Mouse (Mus musculus) CH12.LX (cell line): ENCODE results near the gene Cdh22. TPM values are rescaled to one million over a fixed set of nuclear protein-coding genes. Genes with fewer than 3 reads are reported as not detected.

Experiments
- DNase-seq: peaks from one replicate; pipeline ENCODE4 v3.0.0-alpha.2; 2013; ENCODE audit errors: extremely low read depth
- H3K27ac ChIP-seq: 2 replicates; pipeline ENCODE4 v1.5.1; 2012; ENCODE audit warnings: low read depth, mild to moderate bottlenecking, control low read depth, moderate library complexity; ENCODE audit not compliant: insufficient read depth
- H3K27me3 ChIP-seq: replicated peaks from 2 replicates; pipeline ENCODE3; 2012; ENCODE audit warnings: inconsistent platforms
- H3K36me3 ChIP-seq, 2 experiments: replicated peaks in 1 of 2; 2 replicates each; pipeline versions ENCODE3 to v1.6.1; 2012; ENCODE audit warnings: inconsistent platforms in 1 of 2, low read length in 1 of 2, mild to moderate bottlenecking in 1 of 2, mixed read lengths in 1 of 2, moderate library complexity in 1 of 2; ENCODE audit not compliant: control insufficient read depth in 1 of 2, insufficient read depth in 1 of 2
- H3K4me1 ChIP-seq, 2 experiments: 2 replicates each; pipeline ENCODE4 v1.6.1; 2012; ENCODE audit warnings: inconsistent platforms in 1 of 2, moderate library complexity in 1 of 2; ENCODE audit not compliant: insufficient read depth in 2 of 2, control insufficient read depth in 1 of 2
- H3K4me2 ChIP-seq: 2 replicates; pipeline ENCODE4 v1.6.1; 2012; ENCODE audit warnings: low read depth, mild to moderate bottlenecking, control low read depth; ENCODE audit not compliant: poor library complexity, insufficient read depth, severe bottlenecking
- H3K4me3 ChIP-seq, 3 experiments: fragments of 150-350 bp in 1 of 3; sonication (generic) in 1 of 3; replicated peaks in 1 of 3; 2 replicates each; pipeline versions ENCODE3 to v1.5.1; 2011 to 2012; ENCODE audit warnings: low read depth in 2 of 3, low read length in 2 of 3, mild to moderate bottlenecking in 2 of 3, moderate library complexity in 2 of 3, control low read depth in 1 of 3, improper control_type of control experiment in 1 of 3, inconsistent platforms in 1 of 3, mixed read lengths in 1 of 3; ENCODE audit not compliant: poor library complexity in 1 of 3
- H3K79me2 ChIP-seq: replicated peaks from 2 replicates; pipeline ENCODE4 v1.6.1; 2012; ENCODE audit warnings: mild to moderate bottlenecking, moderate library complexity; ENCODE audit not compliant: control insufficient read depth, poor library complexity, insufficient read depth, severe bottlenecking; ENCODE audit errors: extremely low read depth
- H3K9ac ChIP-seq: 2 replicates; pipeline ENCODE4 v1.6.1; 2012; ENCODE audit warnings: low read depth, mild to moderate bottlenecking, control low read depth, moderate library complexity; ENCODE audit not compliant: insufficient read depth
- H3K9me3 ChIP-seq: replicated peaks from 2 replicates; pipeline ENCODE3; 2012; ENCODE audit warnings: low read length, inconsistent platforms, mixed read lengths
- ELF1 ChIP-seq: IDR thresholded peaks from 2 replicates; pipeline ENCODE4 v1.6.1; 2014; ENCODE audit warnings: low read depth, mild to moderate bottlenecking, inconsistent platforms, low read length, improper control_type of control experiment
- EP300 ChIP-seq: IDR thresholded peaks from 2 replicates; pipeline ENCODE4 v1.6.1; 2011; ENCODE audit warnings: low read length, improper control_type of control experiment
- ETS1 ChIP-seq: conservative IDR thresholded peaks from 2 replicates; pipeline ENCODE4 v1.6.1; 2012; ENCODE audit warnings: low read depth, mild to moderate bottlenecking, inconsistent platforms, low read length, improper control_type of control experiment, moderate library complexity
- HCFC1 ChIP-seq: IDR thresholded peaks from 2 replicates; pipeline ENCODE4 v1.6.1; 2012; ENCODE audit warnings: low read depth, mild to moderate bottlenecking, inconsistent platforms, low read length, improper control_type of control experiment
- IRF4 ChIP-seq: IDR thresholded peaks from 2 replicates; pipeline ENCODE4 v1.6.1; 2014; ENCODE audit warnings: low read depth, mild to moderate bottlenecking, inconsistent platforms, low read length, improper control_type of control experiment
- JUND ChIP-seq: conservative IDR thresholded peaks from 2 replicates; pipeline ENCODE4 v1.6.1; 2011; ENCODE audit warnings: low read depth, low read length, improper control_type of control experiment
- MAX ChIP-seq: IDR thresholded peaks from 2 replicates; pipeline ENCODE4 v1.6.1; 2011; ENCODE audit warnings: low read length, improper control_type of control experiment
- MXI1 ChIP-seq: IDR thresholded peaks from 2 replicates; pipeline ENCODE4 v1.6.1; 2011; ENCODE audit warnings: mild to moderate bottlenecking, low read depth, low read length, improper control_type of control experiment
- MYC ChIP-seq: IDR thresholded peaks from 2 replicates; pipeline ENCODE4 v1.6.1; 2011; ENCODE audit warnings: low read depth, mild to moderate bottlenecking, improper control_type of control experiment, low read length
- NRF1 ChIP-seq: IDR thresholded peaks from 2 replicates; pipeline ENCODE4 v1.6.1; 2014; ENCODE audit warnings: low read depth, mild to moderate bottlenecking, inconsistent platforms, low read length, improper control_type of control experiment, moderate library complexity
- UBTF ChIP-seq: IDR thresholded peaks from 2 replicates; pipeline ENCODE4 v1.6.1; 2012; ENCODE audit warnings: low read depth, mild to moderate bottlenecking, inconsistent platforms, low read length, improper control_type of control experiment, moderate library complexity
- USF2 ChIP-seq: conservative IDR thresholded peaks from 2 replicates; pipeline ENCODE4 v1.6.1; 2011; ENCODE audit warnings: low read depth, low read length, improper control_type of control experiment
- ZC3H11A ChIP-seq: IDR thresholded peaks from 2 replicates; pipeline ENCODE4 v1.6.1; 2012; ENCODE audit warnings: low read depth, mild to moderate bottlenecking, inconsistent platforms, low read length, improper control_type of control experiment
- dilution Hi-C: fragments of 300-500 bp; cut with MboI; formaldehyde crosslinking; loops from 2 replicates; pipeline ENCODE4 v1.14.3; 2020; ENCODE audit warnings: low sequenced_read_pairs; ENCODE audit not compliant: extremely low pct_unique_long_range_greater_than_20kb, extremely low pct_ligation_motif_present
- in situ Hi-C: fragments of 300-500 bp; cut with MboI; formaldehyde crosslinking; loops from 3 replicates; pipeline ENCODE4 v1.14.3; 2019; ENCODE audit warnings: low sequenced_read_pairs, low pct_ligation_motif_present, low pct_unique_long_range_greater_than_20kb, mixed read lengths
- polyA plus RNA-seq: library from polyadenylated mRNA; unstranded; fragments of >175 nt; gene quantifications from 2 replicates; pipeline ENCODE4 v1.2.1, GENCODE M21; 2012; ENCODE audit warnings: low read depth; ENCODE audit not compliant: insufficient read length
- total RNA-seq, 2 experiments: library from RNA; depleted of rRNA; stranded (reverse); fragments of 300-350 nt in 1 of 2; fragments of >200 nt in 1 of 2; gene quantifications; 2 replicates each; pipeline ENCODE4 v1.2.3; 2012 to 2014

The Cdh22 gene
- total and polyA plus RNA-seq, 3 experiments = 0.08 TPM; not detected in 2

- peaks cover 93% of the 10 kb centered on the region for H3K27me3 ChIP-seq
- H3K36me3 ChIP-seq = no peaks in the 10 kb centered on the region
- H3K4me3 ChIP-seq = no peak overlapping the region
- no peak overlapping the region for H3K27ac ChIP-seq
- dilution Hi-C loops (no loop called here), in situ Hi-C loops (no loop called here)
- H3K9me3 ChIP-seq = no peaks in the 10 kb centered on the region
- no peaks in the 10 kb centered on the region for H3K79me2 ChIP-seq
- DNase-seq = no peak
- no peaks in the 10 kb centered on the region for H3K4me1 ChIP-seq
- TF ChIP-seq MAX (no peak), NRF1 (no peak), HCFC1 (no peak), EP300 (no peak), MYC (no peak), ETS1 (no peak), JUND (no peak), UBTF (no peak), USF2 (no peak), IRF4 (no peak)
- H3K4me2 ChIP-seq = no peak overlapping the region
- no peak overlapping the region for H3K9ac ChIP-seq
Measured at GRCm38 (mm10) chr2:165187648-165188380, 46.8 kb downstream of the Cdh22 start.

- Histone ChIP-seq H3K36me3 (no peaks in the 10 kb centered on the region), H3K9ac (no peak overlapping the region), H3K4me3 (no peak overlapping the region), H3K9me3 (no peaks in the 10 kb centered on the region), H3K4me2 (no peak overlapping the region), H3K27me3 (peaks cover 92% of the 10 kb centered on the region), H3K79me2 (no peaks in the 10 kb centered on the region), H3K27ac (no peak overlapping the region), H3K4me1 (0 out of 4 replicates have a peak, but pooled peaks cover 0 to 3% of the 10 kb centered on the region in 2 experiments)
- dilution Hi-C loops (no loop called here), in situ Hi-C loops (no loop called here)
- TF ChIP-seq MXI1 (no peak), ELF1 (no peak), IRF4 (no peak), ZC3H11A (no peak)
- no peak for DNase-seq
Measured at GRCm38 (mm10) chr2:165184015-165184633, 50.5 kb downstream of the Cdh22 start.
